Mouse (Mus musculus) kidney, adult 2 months (tissue): ENCODE measurements around the gene Erbb2. TPM values are rescaled to one million over a fixed set of nuclear protein-coding genes. Genes with fewer than 3 reads are reported as not detected.

ENCODE experiments used
- DNase-seq: peaks from one replicate; pipeline ENCODE4 v3.0.0; 2021
- H3K27ac ChIP-seq: fragments of 200-500 bp; 2 replicates; pipeline ENCODE4 v1.5.1; 2012; ENCODE audit warnings: low read depth, low read length, control low read depth, inconsistent platforms; ENCODE audit not compliant: insufficient read depth
- H3K27me3 ChIP-seq: fragments of 200-500 bp; replicated peaks from 2 replicates; pipeline ENCODE4 v1.6.1; 2012; ENCODE audit warnings: mild to moderate bottlenecking, moderate library complexity, low read length, inconsistent platforms; ENCODE audit not compliant: control insufficient read depth, insufficient read depth
- H3K36me3 ChIP-seq: fragments of 200-500 bp; 2 replicates; pipeline ENCODE4 v1.6.1; 2012; ENCODE audit warnings: mild to moderate bottlenecking, moderate library complexity, low read length, inconsistent platforms; ENCODE audit not compliant: control insufficient read depth, insufficient read depth
- H3K4me1 ChIP-seq: fragments of 200-500 bp; 2 replicates; pipeline ENCODE4 v1.6.1; 2011; ENCODE audit warnings: low read length; ENCODE audit not compliant: control insufficient read depth, insufficient read depth
- H3K4me3 ChIP-seq: fragments of 200-500 bp; 2 replicates; pipeline ENCODE4 v1.5.1; 2011; ENCODE audit warnings: mild to moderate bottlenecking, low read depth, low read length, control low read depth; ENCODE audit not compliant: insufficient read depth
- CTCF ChIP-seq: fragments of 200-500 bp; conservative IDR thresholded peaks from 2 replicates; pipeline ENCODE4 v1.5.1; 2011; ENCODE audit warnings: low read depth, mild to moderate bottlenecking, control low read depth, low read length, moderate library complexity, mixed read lengths; ENCODE audit not compliant: insufficient read depth, insufficient read length
- POLR2A ChIP-seq: fragments of 200-500 bp; IDR thresholded peaks from one replicate; pipeline ENCODE4 v1.6.1; 2011; ENCODE audit warnings: low read depth, low read length, control low read depth
- WGBS: fragments of 180-500 bp; shearing (Covaris S2); methylation state at CpG from one replicate; pipeline ENCODE4 v1.1.7; 2018; 5-methylcytosine and 5-hydroxymethylcytosine counted together
- polyA plus RNA-seq: library from polyadenylated mRNA; depleted of rRNA; stranded (reverse); fragments of >200 nt; gene quantifications from 2 replicates; pipeline ENCODE4 v1.2.3, GENCODE M21; 2012

The Erbb2 gene
- polyA plus RNA-seq, 1 experiment: 44.8 TPM

DNA sequence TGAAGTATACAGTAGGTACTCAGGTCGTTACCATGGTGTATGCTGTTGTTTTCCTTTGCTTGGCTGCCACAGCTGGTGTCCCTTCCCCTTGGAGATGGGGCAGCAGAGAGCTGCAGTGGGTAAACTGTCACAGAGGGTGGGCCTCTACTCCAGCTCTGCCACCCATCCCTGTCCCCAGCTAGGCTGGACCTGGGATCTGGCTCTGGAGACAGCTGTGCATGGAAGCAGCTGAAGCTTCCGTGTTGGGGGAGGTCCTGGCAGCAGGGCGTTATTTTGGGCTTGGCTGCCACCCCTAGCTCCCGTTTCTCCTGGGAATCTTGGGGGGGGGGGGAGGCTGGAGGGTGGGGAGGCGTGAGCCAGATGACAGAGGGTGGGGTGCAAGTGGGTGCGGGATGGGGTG is 6.0 kb downstream of the Erbb2 start:
- DNase-seq: no peak
- peaks cover 2% of the 10 kb centered on the region; the same call in 1 of the 2 replicates for H3K36me3 ChIP-seq
- no peaks in the 10 kb centered on the region for H3K27me3 ChIP-seq
- no peak overlapping the region for H3K4me3 ChIP-seq
- no peak for TF ChIP-seq POLR2A
- TF ChIP-seq CTCF: no peak
- H3K27ac ChIP-seq: peak overlapping the region; percentile 32; the same call in 1 of the 2 replicates
- 40% methylated on average over 4 of the region's 6 CpGs for WGBS
- peaks cover 44% of the 10 kb centered on the region for H3K4me1 ChIP-seq

DNA sequence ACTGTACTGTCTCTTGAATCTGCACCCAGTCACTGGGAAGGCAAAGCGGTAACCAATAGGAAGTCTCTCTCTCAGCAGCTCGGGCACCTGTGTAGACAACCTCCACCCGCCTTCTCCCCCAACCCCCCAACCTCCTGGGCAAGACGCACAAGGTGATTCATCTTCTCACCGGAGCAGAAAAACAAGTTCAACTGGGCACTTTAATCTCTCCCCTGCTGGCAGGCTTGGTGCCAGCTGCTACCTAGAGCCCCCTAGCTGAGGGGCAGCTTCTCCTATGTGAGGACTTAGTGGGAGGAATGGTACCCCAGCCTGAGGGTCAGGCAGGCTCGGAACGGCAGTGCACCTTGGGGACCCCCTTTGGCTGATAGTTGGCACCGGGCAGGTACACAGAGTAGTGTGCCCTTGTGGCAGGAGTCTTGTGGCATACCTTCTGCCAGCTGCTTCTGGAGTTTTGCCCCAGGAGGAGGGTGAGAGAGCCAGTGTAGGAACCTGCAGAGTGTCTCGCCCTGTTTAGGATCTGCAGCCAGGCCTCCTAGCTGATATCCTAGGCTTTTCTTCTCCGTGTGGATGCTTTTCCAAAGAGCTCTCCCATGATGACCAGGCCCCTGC is 6.8 kb downstream of the Erbb2 start:
- peaks cover 2% of the 10 kb centered on the region; the same call in 1 of the 2 replicates for H3K36me3 ChIP-seq
- peak overlapping the region; percentile 81 for H3K27ac ChIP-seq
- no peak for TF ChIP-seq CTCF
- DNase-seq: peak; percentile 87
- H3K4me1 ChIP-seq: peaks cover 42% of the 10 kb centered on the region
- 35% methylated on average over 10 of the region's 10 CpGs for WGBS
- H3K27me3 ChIP-seq: no peaks in the 10 kb centered on the region
- no peak overlapping the region for H3K4me3 ChIP-seq

DNA sequence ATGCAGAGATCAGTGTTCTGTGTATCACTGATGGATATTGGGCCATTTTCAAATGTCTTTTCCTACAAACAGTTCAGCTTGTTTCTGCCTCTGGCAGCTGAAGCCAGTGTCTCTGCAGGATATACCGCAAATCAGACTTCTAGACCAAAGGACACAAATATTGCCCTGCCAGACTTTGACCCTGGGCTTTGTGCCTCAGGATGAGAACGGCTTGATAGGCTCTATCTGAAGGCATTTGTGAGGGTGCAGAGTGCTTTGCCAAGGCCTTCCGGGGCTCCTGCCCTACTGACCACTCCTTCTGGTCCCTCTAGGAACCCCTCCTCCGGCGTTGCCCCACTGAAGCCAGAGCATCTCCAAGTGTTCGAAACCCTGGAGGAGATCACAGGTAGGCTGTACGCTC is 14.3 kb downstream of the Erbb2 start:
- H3K4me3 ChIP-seq: no peak overlapping the region
- peak overlapping the region; percentile 48; the same call in 1 of the 2 replicates for H3K27ac ChIP-seq
- peak; percentile 84 for DNase-seq
- H3K36me3 ChIP-seq: peaks cover 5% of the 10 kb centered on the region
- WGBS: 70% methylated on average over 7 of the region's 7 CpGs
- no peaks in the 10 kb centered on the region for H3K27me3 ChIP-seq
- no peak for TF ChIP-seq CTCF
- no peak for TF ChIP-seq POLR2A
- H3K4me1 ChIP-seq: peaks cover 5% of the 10 kb centered on the region; the same call in 1 of the 2 replicates

DNA sequence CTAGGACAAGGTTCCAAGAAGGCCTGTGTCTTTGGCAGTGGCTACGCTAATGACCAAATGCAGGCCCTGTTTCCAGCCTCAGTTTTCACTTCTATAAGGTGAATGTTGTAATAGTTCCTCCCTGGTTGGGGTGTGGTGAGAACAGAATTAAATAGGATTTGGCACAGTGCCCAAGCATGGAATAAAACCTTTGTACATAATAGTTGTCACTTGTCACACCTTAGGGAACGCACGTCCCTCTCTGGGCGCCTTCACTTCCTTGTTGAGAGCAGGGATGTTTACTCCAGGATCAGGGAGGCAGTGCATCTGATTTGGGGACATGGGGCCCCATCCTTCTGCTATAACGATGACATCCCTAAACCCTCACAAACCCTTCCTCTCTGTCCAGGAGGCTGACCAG is 16.2 kb downstream of the Erbb2 start:
- Histone ChIP-seq H3K36me3 (peaks cover 6% of the 10 kb centered on the region), H3K4me1 (peaks cover 5% of the 10 kb centered on the region; the same call in 1 of the 2 replicates), H3K27ac (no peak overlapping the region), H3K4me3 (no peak overlapping the region), H3K27me3 (no peaks in the 10 kb centered on the region)
- 79% methylated on average over 5 of the region's 5 CpGs for WGBS
- DNase-seq: no peak
- no peak for TF ChIP-seq CTCF
- TF ChIP-seq POLR2A: no peak

DNA sequence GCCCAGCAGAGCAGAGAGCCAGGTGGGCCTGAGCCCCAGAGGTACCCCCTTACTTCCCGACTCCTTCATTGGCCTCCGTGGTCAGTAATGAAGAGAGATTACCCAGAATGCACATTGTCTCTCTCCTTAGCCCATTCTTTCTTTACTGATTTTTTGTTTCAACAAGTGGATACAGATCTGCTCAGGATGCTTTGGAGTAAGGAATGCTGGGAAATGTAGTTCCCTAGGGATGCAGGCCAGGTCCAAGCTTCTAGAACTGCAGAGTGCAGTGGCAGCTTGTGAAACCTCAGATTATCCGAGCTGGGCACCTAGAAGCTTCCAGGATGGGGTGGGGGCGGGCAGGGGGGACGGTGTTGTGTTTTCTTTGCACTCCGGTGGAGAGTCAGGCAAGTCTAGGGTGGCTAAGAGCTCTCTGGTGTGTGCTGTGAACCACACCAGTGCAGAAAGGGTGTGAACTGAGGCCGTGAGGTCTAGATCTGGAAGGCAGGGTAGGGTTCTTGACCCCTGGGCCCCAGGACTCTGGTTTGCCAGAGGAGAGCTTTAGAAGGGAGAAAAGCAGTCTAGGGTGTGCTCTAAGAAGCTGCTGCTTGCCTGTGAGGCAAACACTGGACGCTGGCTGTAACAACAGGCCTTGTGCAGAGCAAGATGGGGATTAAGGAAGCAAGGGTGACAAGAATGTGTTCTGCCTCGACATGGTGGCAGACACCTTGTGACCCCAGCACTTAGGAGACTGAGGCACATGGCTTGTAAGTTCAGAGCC is 19.7 kb downstream of the Erbb2 start:
- Histone ChIP-seq H3K27ac (no peak overlapping the region), H3K36me3 (peaks cover 4% of the 10 kb centered on the region), H3K4me3 (no peak overlapping the region), H3K4me1 (no peaks in the 10 kb centered on the region; the same call in 1 of the 2 replicates), H3K27me3 (no peaks in the 10 kb centered on the region)
- DNase-seq: no peak
- 83% methylated on average over 9 of the region's 9 CpGs for WGBS
- TF ChIP-seq POLR2A (no peak), CTCF (no peak)

DNA sequence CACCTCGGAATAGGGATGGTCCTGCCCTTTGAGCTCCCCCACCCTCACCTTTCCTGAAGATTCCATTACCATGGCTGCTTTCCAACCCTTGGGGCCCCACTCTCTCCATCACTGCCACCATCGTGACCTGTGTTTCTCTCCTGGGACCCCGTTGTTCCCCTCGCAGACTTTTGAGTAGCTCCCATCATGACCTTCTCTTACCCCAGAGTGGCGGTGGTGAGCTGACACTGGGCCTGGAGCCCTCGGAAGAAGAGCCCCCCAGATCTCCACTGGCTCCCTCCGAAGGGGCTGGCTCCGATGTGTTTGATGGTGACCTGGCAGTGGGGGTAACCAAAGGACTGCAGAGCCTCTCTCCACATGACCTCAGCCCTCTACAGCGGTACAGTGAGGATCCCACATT is 23.5 kb downstream of the Erbb2 start:
- H3K27ac ChIP-seq: no peak overlapping the region
- no peak for TF ChIP-seq POLR2A
- TF ChIP-seq CTCF: no peak
- H3K4me3 ChIP-seq: no peak overlapping the region
- DNase-seq: no peak
- peaks cover 11% of the 10 kb centered on the region; the same call in 1 of the 2 replicates for H3K4me1 ChIP-seq
- peaks cover 3% of the 10 kb centered on the region for H3K36me3 ChIP-seq
- 88% methylated on average over 9 of the region's 9 CpGs for WGBS
- no peaks in the 10 kb centered on the region for H3K27me3 ChIP-seq

DNA sequence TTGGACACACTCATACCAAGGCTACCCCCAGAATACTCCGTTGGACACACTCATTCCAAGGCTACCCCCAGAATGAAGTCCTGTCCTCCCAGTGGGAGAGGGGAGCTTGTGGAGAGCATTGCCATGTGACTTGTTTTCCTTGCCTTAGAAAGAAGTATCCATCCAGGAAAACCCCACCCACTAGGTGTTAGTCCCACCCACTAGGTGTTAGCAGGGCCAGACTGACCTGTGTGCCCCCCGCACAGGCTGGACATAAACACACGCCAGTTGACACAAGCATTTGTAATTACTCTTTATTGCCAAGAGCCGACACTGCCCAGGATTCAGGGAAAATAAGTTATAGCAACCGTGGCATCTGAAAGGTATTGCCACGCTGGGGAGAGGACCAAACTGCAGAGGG is 25.2 kb downstream of the Erbb2 start:
- 50% methylated on average over 6 of the region's 6 CpGs for WGBS
- TF ChIP-seq POLR2A (no peak), CTCF (no peak)
- DNase-seq: peak; percentile 57
- no peaks in the 10 kb centered on the region for H3K27me3 ChIP-seq
- no peak overlapping the region for H3K27ac ChIP-seq
- H3K4me3 ChIP-seq: 0 out of 2 replicates have a peak overlapping the region, but pooled peaks have one; percentile 87
- H3K36me3 ChIP-seq: peaks cover 3% of the 10 kb centered on the region
- peaks cover 11% of the 10 kb centered on the region; the same call in 1 of the 2 replicates for H3K4me1 ChIP-seq
